Mouse (Mus musculus): ENCODE measurements around the gene Pdcd2l. TPM values are rescaled to one million over a fixed set of nuclear protein-coding genes. Genes with fewer than 3 reads are reported as not detected.
A peak's percentile ranks its signal among the peaks of the same experiment; 100 is the strongest.

Pdcd2l gene
- total RNA-seq (2014; rRNA removed) (15.5 and 15.9 TPM in 2 replicates), polyA plus RNA-seq (2012; rRNA removed) (16.0 and 18.5 TPM in 2 replicates)

DNA sequence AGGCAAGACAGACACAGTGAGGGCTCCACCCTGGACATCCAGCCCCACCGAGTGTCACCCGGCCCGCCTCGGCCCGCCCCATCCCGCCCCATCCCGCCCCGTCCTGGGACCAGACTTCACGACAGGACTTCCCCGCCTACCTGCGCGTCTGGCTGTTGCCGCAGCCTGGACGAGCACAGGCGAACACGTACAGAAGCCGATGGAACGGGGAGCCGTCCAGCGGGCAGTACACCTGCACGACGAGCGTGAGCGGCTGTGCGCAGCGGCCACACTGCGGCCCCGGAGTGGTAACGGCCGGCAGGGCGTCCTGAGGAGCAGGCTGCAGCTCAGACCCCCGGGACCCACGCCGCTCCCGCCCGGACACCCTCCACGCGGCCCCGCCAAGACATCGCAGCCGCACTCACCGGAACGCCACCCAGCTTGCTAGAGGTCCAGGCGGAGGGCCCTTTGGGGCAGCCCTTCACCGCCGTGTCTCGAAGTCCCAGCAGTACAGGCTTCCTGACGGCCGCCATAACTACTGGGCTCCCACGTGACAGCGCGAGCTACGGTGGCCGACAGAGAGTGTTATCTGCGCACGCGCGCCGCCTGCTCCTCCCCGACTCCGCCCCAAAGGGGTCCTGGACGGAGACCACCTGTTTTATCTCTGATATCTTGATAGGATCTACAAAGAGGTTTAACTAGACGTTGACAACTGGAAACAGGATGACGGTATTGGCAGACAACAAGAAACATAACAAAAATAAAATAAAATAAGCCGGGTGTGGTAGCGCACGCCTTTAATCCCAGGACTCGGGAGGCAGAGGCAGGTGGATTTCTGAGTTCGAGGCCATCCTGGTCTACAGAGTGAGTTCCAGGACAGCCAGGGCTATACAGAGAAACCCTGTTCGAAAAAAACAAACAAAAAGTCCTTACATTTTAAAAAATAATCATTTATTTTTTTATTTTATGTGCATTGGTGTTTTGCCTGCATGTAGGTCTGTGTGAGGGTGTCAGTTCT is at the start of gene Pdcd2l:
Gene Pdcd2l (minus strand): TSS at position 530 of the 997 bp plus-strand sequence.
- H3K9ac ChIP-seq (ENCODE audit: low read depth, low read length) = peak within 1 kb of the TSS; percentile 98
- H3K36me3 ChIP-seq (ENCODE audit: control insufficient read depth, insufficient read depth, low read length) = peaks cover 12% of the 10 kb centered on the region
- H3K27me3 ChIP-seq (ENCODE audit: control insufficient read depth, insufficient read depth, low read length) = no peaks in the 10 kb centered on the region
- TF ChIP-seq POLR2A (IDR thresholded peaks at IDR 0.05; ENCODE audit: extremely low read depth, insufficient read depth, low read length) = peak; percentile 77
- TF ChIP-seq CTCF (IDR thresholded peaks at IDR 0.05; ENCODE audit: low read depth, low read length) = no peak
- H3K27ac ChIP-seq (replicated peaks; ENCODE audit: insufficient read depth, low read depth, low read length) = peak within 1 kb of the TSS; percentile 83
- DNase-seq (ENCODE audit: extremely low read depth, low read depth, low spot score) = peak; percentile 69
- WGBS = under 1% methylated on average over 70 of the region's 70 CpGs
- H3K4me1 ChIP-seq (ENCODE audit: control insufficient read depth, insufficient read depth, low read length) = peaks cover 7% of the 10 kb centered on the region; the same call in 1 of the 2 replicates
- peaks cover 6% of the 10 kb centered on the region; the same call in 1 of the 2 replicates for H3K79me2 ChIP-seq (ENCODE audit: control insufficient read depth, insufficient read depth, low read length)
- H3K4me3 ChIP-seq (ENCODE audit: insufficient read depth, low read depth, low read length) = peak within 1 kb of the TSS; percentile 91

DNA sequence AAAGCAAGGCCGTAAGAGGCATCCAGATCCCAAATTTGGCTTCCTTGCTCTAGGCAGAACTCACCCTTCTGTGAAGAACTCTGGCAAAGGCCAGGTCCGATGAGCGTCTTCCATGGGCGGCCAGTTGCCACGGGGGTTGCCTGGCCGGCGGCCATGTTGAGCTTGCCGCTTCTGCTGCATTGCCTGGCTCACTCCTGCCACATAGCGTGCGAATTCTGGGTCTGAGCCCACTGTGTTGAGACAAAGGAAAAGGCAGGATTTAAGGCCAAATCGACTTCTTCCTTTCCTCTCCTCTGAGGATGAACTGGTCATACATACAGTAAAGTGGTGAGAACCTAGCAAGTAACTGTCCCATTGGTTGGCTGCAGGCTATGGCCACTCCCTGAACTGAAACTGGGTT is 45.7 kb upstream of the Pdcd2l start:
- H3K36me3 ChIP-seq (ENCODE audit: control insufficient read depth, insufficient read depth, low read length) = peaks cover 64% of the 10 kb centered on the region

DNA sequence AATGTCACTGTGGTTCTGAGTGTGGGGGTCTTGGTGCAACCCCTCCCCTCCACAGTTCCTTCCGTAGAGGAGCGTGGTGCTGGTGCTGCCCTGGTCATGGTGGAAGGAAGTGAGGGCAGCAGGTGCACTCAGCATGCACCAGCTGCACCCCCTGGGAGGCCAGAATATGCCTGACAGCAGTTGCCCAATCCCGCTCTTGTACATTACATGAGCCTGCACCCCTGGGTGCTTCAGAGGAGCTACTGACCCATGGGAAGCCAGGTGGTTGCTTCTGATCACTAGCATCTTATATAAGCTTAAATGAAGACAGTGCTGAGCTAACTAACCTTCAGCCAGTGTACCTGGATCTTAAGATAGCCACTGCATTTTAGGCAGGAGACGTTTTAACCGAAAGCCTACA is 41.6 kb upstream of the Pdcd2l start:
- Histone ChIP-seq H3K79me2 (ENCODE audit: control insufficient read depth, insufficient read depth, low read length) (no peaks in the 10 kb centered on the region), H3K4me3 (ENCODE audit: insufficient read depth, low read depth, low read length) (no peak overlapping the region), H3K36me3 (ENCODE audit: control insufficient read depth, insufficient read depth, low read length) (peaks cover 38% of the 10 kb centered on the region; the same call in 1 of the 2 replicates), H3K27ac (replicated peaks; ENCODE audit: insufficient read depth, low read depth, low read length) (no peak overlapping the region), H3K9ac (ENCODE audit: low read depth, low read length) (no peak overlapping the region), H3K4me1 (ENCODE audit: control insufficient read depth, insufficient read depth, low read length) (peaks cover 8% of the 10 kb centered on the region), H3K27me3 (ENCODE audit: control insufficient read depth, insufficient read depth, low read length) (no peaks in the 10 kb centered on the region)
- TF ChIP-seq CTCF (IDR thresholded peaks at IDR 0.05; ENCODE audit: low read depth, low read length) (no peak), POLR2A (IDR thresholded peaks at IDR 0.05; ENCODE audit: extremely low read depth, insufficient read depth, low read length) (no peak)
- 94% methylated on average over 5 of the region's 5 CpGs for WGBS
- no peak for DNase-seq (ENCODE audit: extremely low read depth, low read depth, low spot score)

More for the DNA sequence above, 45.7 kb upstream of the Pdcd2l start:
- Histone ChIP-seq H3K4me3 (ENCODE audit: insufficient read depth, low read depth, low read length) (no peak overlapping the region), H3K27me3 (ENCODE audit: control insufficient read depth, insufficient read depth, low read length) (no peaks in the 10 kb centered on the region), H3K79me2 (ENCODE audit: control insufficient read depth, insufficient read depth, low read length) (no peaks in the 10 kb centered on the region), H3K27ac (replicated peaks; ENCODE audit: insufficient read depth, low read depth, low read length) (no peak overlapping the region), H3K4me1 (ENCODE audit: control insufficient read depth, insufficient read depth, low read length) (no peaks in the 10 kb centered on the region), H3K9ac (ENCODE audit: low read depth, low read length) (no peak overlapping the region)
- no peak for DNase-seq (ENCODE audit: extremely low read depth, low read depth, low spot score)
- TF ChIP-seq CTCF (IDR thresholded peaks at IDR 0.05; ENCODE audit: low read depth, low read length) = no peak
- TF ChIP-seq POLR2A (IDR thresholded peaks at IDR 0.05; ENCODE audit: extremely low read depth, insufficient read depth, low read length) = no peak
- 96% methylated on average over 11 of the region's 11 CpGs for WGBS

DNA sequence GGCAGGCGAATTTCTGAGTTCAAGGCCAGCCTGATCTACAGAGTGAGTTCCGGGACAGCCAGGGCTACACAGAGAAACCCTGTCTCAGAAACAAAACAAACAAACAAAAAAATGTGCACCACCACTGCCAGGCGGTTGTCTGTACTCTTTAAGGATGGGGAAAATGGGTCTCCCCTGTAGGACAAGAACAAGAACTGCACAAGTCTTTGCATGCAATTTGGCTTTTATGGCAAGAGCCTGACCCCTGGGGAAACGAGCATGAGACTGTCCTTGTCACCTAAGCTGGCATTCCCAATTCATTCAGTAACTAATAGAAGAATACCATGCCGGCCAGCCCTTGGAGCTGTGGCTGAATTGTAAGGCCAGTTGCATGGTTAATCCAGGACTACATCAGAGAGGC is 39.1 kb upstream of the Pdcd2l start:
- Histone ChIP-seq H3K9ac (ENCODE audit: low read depth, low read length) (no peak overlapping the region), H3K4me3 (ENCODE audit: insufficient read depth, low read depth, low read length) (no peak overlapping the region), H3K36me3 (ENCODE audit: control insufficient read depth, insufficient read depth, low read length) (peaks cover 20% of the 10 kb centered on the region; the same call in 1 of the 2 replicates), H3K79me2 (ENCODE audit: control insufficient read depth, insufficient read depth, low read length) (no peaks in the 10 kb centered on the region), H3K27ac (replicated peaks; ENCODE audit: insufficient read depth, low read depth, low read length) (no peak overlapping the region), H3K4me1 (ENCODE audit: control insufficient read depth, insufficient read depth, low read length) (peaks cover 13% of the 10 kb centered on the region), H3K27me3 (ENCODE audit: control insufficient read depth, insufficient read depth, low read length) (no peaks in the 10 kb centered on the region)
- no peak for TF ChIP-seq CTCF (IDR thresholded peaks at IDR 0.05; ENCODE audit: low read depth, low read length)
- no peak for TF ChIP-seq POLR2A (IDR thresholded peaks at IDR 0.05; ENCODE audit: extremely low read depth, insufficient read depth, low read length)
- WGBS = 85% methylated on average over 5 of the region's 5 CpGs
- no peak for DNase-seq (ENCODE audit: extremely low read depth, low read depth, low spot score)

DNA sequence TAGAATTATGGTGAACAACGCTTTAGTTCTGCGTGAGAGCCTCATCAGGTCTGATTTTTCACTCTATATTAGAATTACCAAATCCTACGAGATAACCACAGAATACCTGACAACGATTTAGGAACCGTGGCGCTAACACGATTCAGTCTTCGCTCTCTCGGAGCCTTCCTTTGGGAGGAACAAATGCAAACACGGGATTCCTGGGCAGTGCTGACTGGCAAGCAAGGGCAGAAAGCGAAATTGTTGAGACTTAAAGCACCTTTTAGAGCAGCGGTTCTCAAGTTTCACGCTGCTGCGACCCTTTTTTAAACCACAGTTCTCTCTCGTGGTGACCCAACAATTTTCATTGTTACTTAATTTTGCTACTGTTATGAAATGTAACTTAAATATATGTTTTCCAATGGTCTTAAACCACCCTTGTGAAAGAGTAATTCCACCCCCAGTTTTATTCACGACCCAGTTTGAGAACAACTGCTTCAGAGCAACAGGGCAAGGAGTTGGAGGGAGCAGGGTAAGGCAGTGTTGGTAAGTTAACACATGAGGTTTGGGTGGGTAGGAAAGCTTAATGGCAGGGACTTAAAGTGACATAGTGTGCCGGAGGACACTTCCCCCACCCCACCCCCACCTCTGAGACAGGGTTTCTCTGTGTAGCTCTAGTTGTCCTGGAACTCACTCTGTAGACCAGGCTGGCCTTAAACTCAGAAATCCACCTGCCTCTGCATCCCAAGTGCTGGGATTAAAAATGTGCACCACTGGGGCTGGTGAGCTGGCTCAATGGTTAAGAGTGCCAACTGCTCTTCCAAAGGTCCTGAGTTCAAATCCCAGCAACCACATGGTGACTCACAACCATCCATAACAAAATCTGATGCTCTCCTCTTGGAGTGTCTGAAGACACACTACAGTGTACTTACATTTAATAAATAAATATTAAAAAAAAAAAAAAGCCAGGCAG is 38.4 kb upstream of the Pdcd2l start:
- Histone ChIP-seq H3K27ac (replicated peaks; ENCODE audit: insufficient read depth, low read depth, low read length) (peak overlapping the region; percentile 79), H3K36me3 (ENCODE audit: control insufficient read depth, insufficient read depth, low read length) (peaks cover 15% of the 10 kb centered on the region; the same call in 1 of the 2 replicates), H3K9ac (ENCODE audit: low read depth, low read length) (peak overlapping the region; percentile 72), H3K27me3 (ENCODE audit: control insufficient read depth, insufficient read depth, low read length) (no peaks in the 10 kb centered on the region), H3K4me1 (ENCODE audit: control insufficient read depth, insufficient read depth, low read length) (peaks cover 13% of the 10 kb centered on the region), H3K79me2 (ENCODE audit: control insufficient read depth, insufficient read depth, low read length) (peaks cover 1% of the 10 kb centered on the region; the same call in 1 of the 2 replicates), H3K4me3 (ENCODE audit: insufficient read depth, low read depth, low read length) (peak overlapping the region; percentile 69)
- DNase-seq (ENCODE audit: extremely low read depth, low read depth, low spot score) = peak; percentile 15
- TF ChIP-seq CTCF (IDR thresholded peaks at IDR 0.05; ENCODE audit: low read depth, low read length) = no peak
- no peak for TF ChIP-seq POLR2A (IDR thresholded peaks at IDR 0.05; ENCODE audit: extremely low read depth, insufficient read depth, low read length)
- 4% methylated on average over 17 of the region's 17 CpGs for WGBS
